Mouse (Mus musculus): ENCODE results near the gene Tmem150c.

The Tmem150c gene

GRCm38 (mm10) chr5:100166591-100167491 lies 7.2 kb upstream of the Tmem150c start:
- DNase-seq, result peak; percentile 48

DNA sequence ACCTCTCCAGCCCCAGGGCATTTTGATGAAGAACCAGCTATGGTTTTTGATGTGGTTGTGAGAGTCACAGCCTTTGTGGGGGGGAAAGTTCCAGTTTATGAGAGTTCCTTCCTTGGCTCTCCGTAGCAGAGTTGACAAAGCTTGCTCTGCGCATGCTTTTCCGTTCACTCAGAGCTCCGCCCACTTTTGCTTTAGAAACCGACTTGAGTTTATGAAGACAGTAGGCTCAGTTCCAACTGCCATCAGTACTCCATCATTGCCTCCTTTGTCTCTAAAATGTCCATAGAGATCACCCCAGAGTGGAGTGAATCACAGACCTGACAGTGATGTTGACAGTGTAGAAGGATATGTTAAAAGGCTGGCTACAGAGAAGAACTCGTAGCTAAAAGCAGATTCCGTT lies 3.8 kb upstream of the Tmem150c start:
- DNase-seq, result no peak

- DNase-seq, result no peak
Observed at GRCm38 (mm10) chr5:100162857-100163256, 3.2 kb upstream of the Tmem150c start.

DNA sequence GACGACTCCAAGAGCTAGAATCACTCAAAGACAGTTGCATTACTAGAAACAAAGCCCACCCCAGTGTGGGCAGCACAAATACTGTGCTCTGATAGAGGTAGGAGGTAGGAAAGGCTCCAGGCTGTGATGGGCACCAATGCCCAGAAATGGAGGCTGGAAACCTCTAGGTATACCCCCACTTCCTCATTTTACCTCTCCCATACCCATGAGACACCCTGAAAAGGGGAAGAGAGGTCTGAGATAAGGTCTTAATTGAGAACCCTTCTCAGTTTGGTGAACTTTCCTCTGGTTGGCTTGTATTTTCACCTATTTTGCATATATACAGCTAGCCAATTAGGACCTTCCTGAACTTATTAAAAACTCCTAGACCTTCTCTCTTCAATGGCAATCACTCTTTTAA lies 2.4 kb upstream of the Tmem150c start:
- DNase-seq, result no peak

- DNase-seq, result peak; percentile 34
Observed at GRCm38 (mm10) chr5:100158791-100159637, 594 bp downstream of the Tmem150c start.

GRCm38 (mm10) chr5:100158301-100158700 lies 1.3 kb downstream of the Tmem150c start:
- no peak for DNase-seq

DNA sequence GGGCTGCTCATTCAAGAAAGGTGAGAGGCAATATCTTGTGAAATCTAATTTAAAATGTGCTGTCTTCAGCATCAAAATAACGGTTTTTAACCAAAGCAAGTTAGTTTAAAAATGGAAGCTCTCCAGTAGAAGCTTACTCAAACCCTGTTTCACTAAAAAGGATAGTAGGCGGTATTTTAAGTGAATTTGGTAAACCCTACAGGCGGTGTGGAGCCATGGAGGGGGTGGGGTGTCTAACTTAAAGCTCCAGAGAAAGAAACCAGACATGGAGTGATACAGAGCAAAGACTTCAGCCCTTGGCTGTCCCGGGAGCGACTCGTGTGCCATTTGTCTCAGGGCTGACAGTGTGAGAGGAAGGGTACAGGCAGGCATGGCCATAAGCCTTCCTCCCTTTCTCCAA lies 4.0 kb downstream of the Tmem150c start:
- no peak for DNase-seq

DNA sequence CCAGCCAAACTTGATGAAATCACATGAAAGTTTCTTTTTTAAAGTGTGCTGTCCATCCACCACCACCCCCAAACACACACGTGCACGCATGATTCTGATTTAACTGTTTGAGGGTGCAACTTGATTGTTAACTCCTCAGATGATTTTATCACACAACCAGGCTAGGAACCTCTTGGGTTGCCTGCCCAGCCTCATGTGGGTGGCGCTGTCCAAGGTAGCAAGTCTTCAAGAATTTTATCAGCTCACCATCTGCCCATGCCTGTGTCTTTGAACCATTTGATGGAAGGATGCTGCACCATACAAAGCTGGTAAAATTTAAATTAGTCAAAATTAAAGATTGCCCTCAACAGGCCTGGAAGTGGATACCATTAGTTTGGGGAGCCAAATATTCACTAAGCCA lies 9.6 kb downstream of the Tmem150c start:
- DNase-seq, result no peak

DNA sequence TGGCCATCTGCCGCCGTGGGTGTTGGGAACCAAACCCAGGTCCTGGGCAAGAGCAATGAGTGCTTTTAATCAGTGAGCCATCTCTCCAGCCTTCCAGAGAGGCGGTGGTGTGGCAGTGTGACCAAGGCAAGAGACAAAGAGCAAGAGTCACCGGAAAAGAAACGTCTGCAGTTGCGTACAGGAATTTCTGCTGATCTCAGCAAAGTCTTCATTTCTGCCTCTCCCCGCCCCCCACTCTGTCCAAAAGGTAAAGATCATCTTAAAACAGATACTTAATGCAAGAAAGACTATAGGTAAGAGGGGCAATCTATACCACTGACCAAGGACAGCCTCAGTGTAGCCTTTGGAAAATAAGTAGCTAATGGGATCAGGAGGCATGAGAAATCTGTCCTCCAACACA lies 14.8 kb downstream of the Tmem150c start:
- DNase-seq, result no peak

GRCm38 (mm10) chr5:100127283-100127682 lies 32.3 kb downstream of the Tmem150c start:
- DNase-seq, result no peak

- DNase-seq, result no peak
Observed at GRCm38 (mm10) chr5:100125409-100126123, 34.0 kb downstream of the Tmem150c start.

- no peak for DNase-seq
Observed at GRCm38 (mm10) chr5:100124530-100124929, 35.1 kb downstream of the Tmem150c start.

GRCm38 (mm10) chr5:100123283-100123682 lies 36.3 kb downstream of the Tmem150c start:
- DNase-seq, result no peak

- DNase-seq, result no peak
Observed at GRCm38 (mm10) chr5:100121170-100121569, 38.4 kb downstream of the Tmem150c start.

DNA sequence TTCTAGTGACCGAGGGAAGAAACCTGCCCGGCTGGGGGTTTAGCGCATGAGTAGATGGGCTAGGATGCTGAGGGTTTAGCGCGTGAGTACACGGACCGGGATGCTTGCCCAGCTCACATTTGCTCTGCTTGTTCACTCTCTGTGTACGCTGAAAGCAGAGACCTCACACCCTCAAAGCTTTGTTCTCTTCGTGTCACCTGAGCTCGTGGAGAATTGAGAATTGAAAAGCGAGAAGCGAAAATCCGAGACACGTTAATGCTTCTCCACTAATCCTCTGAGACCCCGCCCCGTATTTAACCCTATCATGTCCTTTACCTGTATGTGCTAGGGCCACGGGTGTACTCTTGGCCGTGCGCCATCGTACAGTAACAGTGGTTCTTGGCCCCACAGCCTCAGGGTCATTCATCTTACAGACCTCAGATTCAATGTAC lies 38.9 kb downstream of the Tmem150c start:
- DNase-seq, result no peak

DNA sequence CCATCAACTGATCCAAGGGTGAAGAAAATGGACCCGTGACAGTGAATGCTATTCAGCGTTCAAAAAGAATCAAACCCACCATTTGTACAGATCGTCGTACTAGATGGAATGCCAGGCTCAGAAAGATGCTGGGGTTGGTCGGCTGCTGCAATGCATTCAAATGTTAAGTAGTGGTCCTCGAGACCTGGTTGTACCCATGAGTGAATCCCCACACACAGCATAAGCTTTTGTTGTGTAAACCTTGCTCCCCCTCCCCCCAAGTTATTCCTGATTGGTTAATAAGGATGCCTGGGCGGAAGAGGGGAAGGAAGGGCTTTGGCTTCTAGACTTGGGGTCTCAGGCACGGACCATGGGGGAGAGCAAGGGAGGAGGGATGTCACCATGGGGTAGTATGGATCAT lies 40.3 kb downstream of the Tmem150c start:
- no peak for DNase-seq

DNA sequence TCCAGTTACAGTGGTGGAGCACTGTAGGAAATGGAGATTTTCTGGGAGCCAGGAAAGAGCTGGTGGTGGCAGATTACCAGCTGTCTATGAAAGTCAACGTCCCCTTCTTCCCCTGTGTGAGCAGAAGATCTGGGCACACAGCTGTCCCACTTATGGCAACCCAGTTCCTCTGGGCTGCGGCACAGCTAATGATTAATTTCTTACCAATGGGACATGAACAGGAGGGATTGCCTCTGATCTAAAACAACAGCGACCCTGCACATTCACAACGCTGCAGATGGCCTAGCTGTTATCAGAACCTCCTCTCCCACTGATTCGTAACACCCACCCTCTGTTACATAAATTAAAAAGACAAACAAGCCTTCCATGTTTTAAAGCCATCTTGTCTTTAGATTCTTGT lies 46.2 kb downstream of the Tmem150c start:
- DNase-seq, result no peak

- DNase-seq, result no peak
Observed at GRCm38 (mm10) chr5:100110581-100110980, 49.0 kb downstream of the Tmem150c start.

GRCm38 (mm10) chr5:100109543-100110282 lies 49.9 kb downstream of the Tmem150c start:
- no peak for DNase-seq

- DNase-seq, result peak; percentile 40
Observed at GRCm38 (mm10) chr5:100108866-100109265, 50.7 kb downstream of the Tmem150c start.

DNA sequence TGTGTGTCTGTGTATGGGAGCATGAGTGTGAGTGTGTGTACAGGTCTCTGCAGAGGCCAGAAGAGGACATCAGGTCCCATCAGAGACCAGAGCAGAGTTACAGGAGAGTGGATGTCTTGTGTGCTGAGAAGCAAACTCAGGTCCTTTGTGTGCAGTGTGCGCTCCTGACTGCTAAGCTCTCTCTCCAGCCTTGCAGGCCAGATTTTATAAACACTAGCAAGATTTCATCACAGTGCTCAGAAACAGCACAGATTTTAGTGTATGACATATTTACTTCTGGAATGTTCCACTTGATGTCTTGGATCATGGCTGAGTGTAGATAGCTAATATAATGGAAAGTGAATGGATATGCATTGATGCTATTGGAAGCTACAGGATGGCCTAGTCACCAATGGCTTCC lies 57.2 kb downstream of the Tmem150c start:
- no peak for DNase-seq

DNA sequence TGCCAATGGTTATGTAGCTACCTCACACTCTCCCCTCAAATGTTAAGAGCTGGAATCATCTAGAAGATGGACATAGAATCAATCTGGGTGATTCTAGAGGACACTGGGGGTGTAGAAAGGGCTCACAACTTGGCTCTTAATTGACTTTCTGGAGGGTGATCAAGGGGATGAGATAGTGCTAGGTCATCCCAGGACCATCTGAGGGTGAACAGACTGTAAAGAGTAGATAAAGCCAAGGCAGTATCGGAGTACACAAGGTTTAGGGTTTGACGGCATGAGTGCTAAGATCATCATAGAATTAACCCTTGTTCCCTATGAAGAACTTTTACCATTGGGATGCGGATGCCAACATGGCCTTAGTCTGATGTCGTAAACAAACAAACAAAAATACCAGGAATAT lies 61.6 kb downstream of the Tmem150c start:
- DNase-seq, result no peak
